Mouse (Mus musculus): ENCODE results near the gene Rab10.
"Not testable (repeated sequence)": the region's sequence is repeated elsewhere in the genome, so short reads cannot be mapped to it uniquely, and the experiment has no call there.

Rab10 gene

GRCm38 (mm10) chr12:3309391-3310320 is at the start of gene Rab10:
Gene Rab10 (minus strand): TSS chr12:3309969.
- DNase-seq = peak; percentile 99

GRCm38 (mm10) chr12:3359302-3359701 is 49.5 kb upstream of the Rab10 start:
- DNase-seq = peak; percentile 84 to 85

GRCm38 (mm10) chr12:3356824-3357223 is 47.1 kb upstream of the Rab10 start:
- DNase-seq = peak; percentile 42

GRCm38 (mm10) chr12:3355068-3355467 is 45.3 kb upstream of the Rab10 start:
- DNase-seq = peak in 1 of 2 experiments; percentile 15

DNA sequence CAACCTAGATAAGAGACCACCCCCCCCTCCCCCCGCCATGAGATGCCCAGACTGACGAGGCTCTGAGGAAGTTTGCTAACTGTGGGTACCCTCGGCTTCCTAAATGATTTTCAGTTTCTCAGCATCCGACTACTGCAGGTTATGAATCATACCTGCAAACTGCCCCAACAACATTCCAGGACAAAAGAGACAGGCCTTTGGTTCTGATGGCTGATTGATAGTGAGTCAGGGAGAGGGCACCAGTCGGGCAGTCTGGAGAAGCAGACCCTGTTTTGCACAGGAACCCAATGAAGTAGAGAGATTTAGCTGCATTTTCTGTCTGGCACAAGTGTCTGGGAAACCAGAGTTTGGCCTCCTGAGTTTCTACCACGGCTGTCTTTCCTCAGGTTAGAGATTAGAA is 42.4 kb upstream of the Rab10 start:
- DNase-seq = no peak

GRCm38 (mm10) chr12:3350136-3350535 is 40.4 kb upstream of the Rab10 start:
- no peak for DNase-seq

DNA sequence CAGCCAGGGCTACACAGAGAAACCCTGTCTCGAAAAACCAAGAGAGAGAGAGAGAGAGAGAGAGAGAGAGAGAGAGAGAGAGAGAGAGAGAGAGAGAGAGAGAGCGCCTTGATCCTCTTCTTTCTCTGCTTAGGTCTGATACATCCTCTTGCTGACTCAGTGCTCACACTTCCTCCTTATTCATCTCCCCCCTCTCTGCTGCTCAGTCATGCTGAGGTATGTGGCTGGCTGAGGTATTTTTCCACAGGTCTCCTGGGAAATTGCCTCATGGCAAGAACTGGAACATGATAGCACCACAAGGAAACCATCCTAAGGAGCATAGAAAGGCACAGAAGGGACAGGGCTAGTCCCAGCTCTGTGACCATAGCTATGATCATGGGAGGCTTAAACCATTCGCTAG is 39.6 kb upstream of the Rab10 start:
- DNase-seq = peak in 1 of 2 experiments; percentile 13

GRCm38 (mm10) chr12:3347682-3348081 is 37.9 kb upstream of the Rab10 start:
- DNase-seq = no peak

DNA sequence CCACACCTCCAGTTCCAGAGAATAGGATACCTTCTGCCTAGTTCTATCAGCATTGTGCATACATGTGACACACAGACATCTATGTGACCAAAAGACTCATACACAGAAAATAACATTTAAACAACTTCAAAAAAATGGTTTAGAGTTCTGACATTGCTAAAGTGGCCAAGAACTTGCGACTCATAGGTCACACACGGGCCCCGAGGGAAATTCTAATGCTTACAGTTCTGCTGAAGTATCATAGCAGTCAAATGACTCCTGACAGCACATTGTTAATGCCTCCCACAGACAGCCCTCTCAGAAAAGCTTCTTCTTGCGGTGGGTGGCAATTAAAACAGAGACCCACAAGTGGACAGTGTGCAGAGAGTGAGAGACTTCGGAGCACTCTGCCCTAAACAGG is 35.3 kb upstream of the Rab10 start:
- no peak for DNase-seq

DNA sequence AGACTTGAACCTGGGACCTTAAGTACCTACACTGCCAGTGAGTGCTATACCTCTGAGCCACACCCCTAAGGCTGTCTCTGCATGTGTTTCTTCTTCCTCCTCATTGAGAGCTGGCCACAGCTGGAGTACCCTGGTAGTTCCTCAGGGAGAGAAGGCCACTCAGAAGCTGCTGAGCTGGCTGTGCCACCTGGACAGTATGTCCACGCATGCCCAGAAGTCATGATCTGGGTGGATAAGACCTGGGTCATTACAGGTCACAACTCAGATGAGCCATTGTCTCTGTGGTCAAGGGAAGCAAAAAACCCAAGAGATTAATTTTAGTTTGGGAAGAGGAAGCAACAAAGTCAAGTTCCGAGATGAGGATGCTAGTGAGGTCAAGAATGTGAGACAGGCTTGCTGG is 34.4 kb upstream of the Rab10 start:
- DNase-seq = no peak

- peak; percentile 44 to 52 for DNase-seq
These were observed 29.2 kb upstream of the Rab10 start for GRCm38 (mm10) chr12:3338931-3339330.

GRCm38 (mm10) chr12:3329677-3330076 is 19.9 kb upstream of the Rab10 start:
- DNase-seq = no peak

GRCm38 (mm10) chr12:3325232-3325631 is 15.5 kb upstream of the Rab10 start:
- DNase-seq = no peak

- DNase-seq = no peak
These were observed 13.5 kb upstream of the Rab10 start for GRCm38 (mm10) chr12:3323241-3323640.

GRCm38 (mm10) chr12:3319377-3319776 is 9.6 kb upstream of the Rab10 start:
- DNase-seq = no peak

GRCm38 (mm10) chr12:3316937-3317336 is 7.2 kb upstream of the Rab10 start:
- DNase-seq = no peak

DNA sequence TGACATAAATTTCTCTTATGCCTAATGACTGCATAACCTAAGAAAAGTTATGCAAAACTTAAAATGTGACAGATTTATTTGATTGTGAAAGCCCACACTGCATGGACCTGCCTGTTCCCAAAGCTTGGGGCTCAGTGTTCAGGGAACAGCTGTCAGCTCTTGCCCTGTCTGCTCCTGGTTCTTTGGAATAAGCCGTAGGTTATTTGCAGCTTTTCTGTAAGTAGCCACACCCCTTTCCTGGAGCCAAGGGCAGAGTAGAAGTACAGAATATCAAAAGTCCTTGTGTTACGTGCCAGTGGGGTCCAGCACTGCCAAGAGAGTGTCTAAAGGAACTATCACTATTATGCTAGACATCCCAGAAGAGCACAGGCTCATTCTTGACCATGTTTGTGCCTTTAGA is 6.3 kb upstream of the Rab10 start:
- DNase-seq = no peak

- DNase-seq = no peak
These were observed 3.1 kb upstream of the Rab10 start for GRCm38 (mm10) chr12:3312886-3313285.

- no peak for DNase-seq
These were observed 538 bp upstream of the Rab10 start for GRCm38 (mm10) chr12:3310321-3310692.

- DNase-seq = peak; percentile 16 to 22
These were observed 1.1 kb downstream of the Rab10 start for GRCm38 (mm10) chr12:3308541-3309241.

DNA sequence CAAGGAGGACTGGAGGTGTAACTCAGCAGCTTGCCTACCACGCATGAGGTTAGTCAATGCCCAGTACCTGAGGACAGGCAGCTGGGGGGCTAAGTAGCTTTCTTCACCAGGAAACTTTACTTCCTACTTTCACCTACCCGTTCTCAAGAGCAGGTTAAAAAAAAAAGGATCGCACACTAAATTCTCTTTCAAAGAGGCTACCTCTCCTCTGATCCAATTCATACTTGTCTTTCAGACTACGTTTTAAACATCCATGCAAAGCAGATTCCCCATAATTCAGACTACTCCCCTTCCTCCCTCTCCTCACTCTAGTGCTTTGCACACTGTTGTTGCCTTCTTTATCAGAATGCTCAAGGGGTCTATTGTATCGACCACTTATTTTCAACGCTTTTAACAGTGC is 2.2 kb downstream of the Rab10 start:
- DNase-seq = peak in 1 of 2 experiments; percentile 8

DNA sequence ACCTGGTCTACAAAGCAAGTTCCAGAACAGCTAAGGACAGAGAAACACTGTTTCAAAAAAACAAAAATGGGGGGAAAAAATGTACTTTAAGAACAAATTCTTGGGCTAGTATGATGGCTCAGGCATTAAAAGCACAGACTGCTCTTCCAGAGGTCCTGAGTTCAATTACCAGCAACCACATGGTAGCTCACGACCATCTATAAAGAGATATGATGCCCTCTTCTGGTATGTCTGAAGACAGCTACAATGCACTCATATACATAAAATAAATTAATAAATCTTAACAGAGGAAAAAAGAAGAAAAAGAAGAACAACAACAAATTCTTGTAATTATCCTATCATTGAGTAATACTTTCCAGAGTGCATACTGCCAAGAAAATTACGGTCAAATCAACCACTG is 4.5 kb downstream of the Rab10 start:
- DNase-seq = no peak

GRCm38 (mm10) chr12:3297622-3298021 is 12.1 kb downstream of the Rab10 start:
- DNase-seq = not testable (repeated sequence)

DNA sequence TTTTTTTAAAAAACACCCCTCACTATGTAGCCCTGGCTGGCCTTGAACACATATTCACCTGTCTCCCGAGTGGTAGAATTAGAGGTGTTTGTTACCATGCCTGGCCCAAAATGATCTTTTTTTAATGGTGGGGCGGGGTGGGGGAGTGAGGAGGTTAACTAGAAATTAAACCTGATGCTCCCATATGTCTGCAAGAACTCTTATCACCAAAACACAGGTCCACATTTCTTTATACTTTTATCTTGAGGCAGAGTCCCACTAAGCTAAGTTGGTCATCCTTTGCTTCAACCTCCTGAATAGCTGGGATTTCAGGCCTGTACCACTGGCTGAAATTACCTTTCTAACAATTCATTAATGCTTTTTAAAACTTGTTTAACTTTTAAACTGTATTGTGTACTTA is 13.7 kb downstream of the Rab10 start:
- DNase-seq = no peak
